Mouse (Mus musculus) G1E (cell line): ENCODE measurements around the gene Lin7c.

Experiments
- CTCF ChIP-seq: IDR thresholded peaks from 2 replicates; pipeline ENCODE4 v1.5.1; 2012; ENCODE audit warnings: low read depth, low read length, inconsistent platforms, mixed read lengths
- GATA1 ChIP-seq: IDR thresholded peaks from 2 replicates; pipeline ENCODE4 v1.6.1; 2012; ENCODE audit warnings: borderline replicate concordance, low read length, inconsistent platforms, mixed read lengths

DNA sequence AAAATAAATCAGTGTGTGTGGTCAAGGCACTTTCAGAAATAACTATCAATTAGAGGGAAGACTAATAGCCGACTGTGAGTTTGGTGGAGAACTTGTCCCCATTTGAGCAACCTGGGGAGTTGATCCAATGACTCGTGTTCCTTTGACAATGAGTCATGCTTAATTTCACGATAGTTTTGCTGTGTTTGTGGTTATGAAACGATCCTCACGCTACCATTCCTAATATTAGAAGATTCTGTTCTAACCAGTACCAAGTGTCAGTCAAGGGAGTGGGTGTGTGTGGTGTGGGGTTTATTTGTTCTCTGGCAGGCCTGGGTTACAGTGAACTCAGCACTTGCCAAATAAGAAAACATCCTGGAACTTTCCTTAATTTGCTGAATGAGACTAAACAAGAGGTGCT is 35.1 kb upstream of the Lin7c start:
- TF ChIP-seq GATA1 = no peak
- no peak for TF ChIP-seq CTCF
